Mouse (Mus musculus): Measurements from ENCODE around the gene Tgfbr2.
"Not testable (repeated sequence)": the region's sequence is repeated elsewhere in the genome, so short reads cannot be mapped to it uniquely, and the experiment has no call there.

Gene Tgfbr2

DNA sequence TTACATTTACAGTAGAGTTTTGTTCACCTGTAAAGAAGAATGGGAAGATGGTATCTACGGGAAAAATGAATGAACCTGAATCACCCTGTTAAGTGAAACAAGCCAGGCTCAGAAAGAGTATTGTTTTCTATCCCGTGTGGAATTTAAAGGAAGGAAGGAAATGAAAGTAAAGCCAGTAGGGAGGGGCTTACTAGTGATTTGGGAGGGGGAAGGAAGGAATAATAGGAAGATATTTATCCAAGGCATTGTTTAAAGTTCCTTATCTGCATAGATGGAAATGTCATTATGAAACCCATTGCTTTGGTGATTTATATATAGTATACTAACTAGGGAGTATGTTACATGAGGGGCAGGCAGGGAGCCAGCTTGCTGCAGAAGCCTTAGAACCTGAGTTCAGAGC, 66.4 kb downstream of the Tgfbr2 start:
- DNase-seq = no peak

DNA sequence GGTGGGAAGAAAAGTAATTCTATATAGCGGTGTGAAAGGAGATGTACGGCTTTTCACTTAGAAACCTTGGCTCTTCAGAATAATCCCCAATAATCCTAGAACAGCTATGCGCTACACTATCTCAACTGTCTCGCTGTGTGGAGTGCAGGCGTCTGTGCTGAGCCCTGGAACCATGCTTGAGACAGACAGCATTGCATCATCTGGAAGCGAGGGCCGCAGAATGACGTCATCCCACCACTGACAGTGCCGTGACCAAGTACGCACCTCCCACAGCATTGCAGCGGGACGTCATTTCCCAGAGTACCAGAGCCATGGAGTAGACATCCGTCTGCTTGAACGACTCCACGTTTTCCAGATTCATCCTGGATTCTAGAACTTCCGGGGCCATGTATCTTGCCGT, 70.4 kb downstream of the Tgfbr2 start:
- DNase-seq = no peak

GRCm38 (mm10) chr9:116101842-116102241, 73.3 kb downstream of the Tgfbr2 start:
- DNase-seq = no peak

- DNase-seq = no peak
These were observed 75.1 kb downstream of the Tgfbr2 start for GRCm38 (mm10) chr9:116100015-116100414.

DNA sequence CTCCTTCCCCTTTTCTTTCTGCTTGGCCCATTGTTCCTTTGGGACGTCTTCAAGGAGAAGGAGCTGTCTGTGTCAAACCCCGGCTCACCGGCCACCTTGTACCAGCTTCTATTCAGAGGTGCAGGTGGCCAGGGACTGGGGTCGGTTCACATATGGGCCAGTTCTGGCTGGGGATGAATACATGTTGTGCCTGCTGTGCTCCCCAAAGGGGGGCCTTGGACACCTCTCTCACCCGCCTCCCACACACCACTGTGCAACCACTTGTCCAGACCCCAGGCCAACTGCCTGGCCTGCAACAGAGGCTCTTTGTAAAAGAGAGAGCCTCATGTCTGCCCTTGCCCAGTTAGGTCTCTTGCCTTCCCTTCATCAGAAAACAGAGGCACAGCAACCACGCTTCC, 75.6 kb downstream of the Tgfbr2 start:
- DNase-seq = no peak

DNA sequence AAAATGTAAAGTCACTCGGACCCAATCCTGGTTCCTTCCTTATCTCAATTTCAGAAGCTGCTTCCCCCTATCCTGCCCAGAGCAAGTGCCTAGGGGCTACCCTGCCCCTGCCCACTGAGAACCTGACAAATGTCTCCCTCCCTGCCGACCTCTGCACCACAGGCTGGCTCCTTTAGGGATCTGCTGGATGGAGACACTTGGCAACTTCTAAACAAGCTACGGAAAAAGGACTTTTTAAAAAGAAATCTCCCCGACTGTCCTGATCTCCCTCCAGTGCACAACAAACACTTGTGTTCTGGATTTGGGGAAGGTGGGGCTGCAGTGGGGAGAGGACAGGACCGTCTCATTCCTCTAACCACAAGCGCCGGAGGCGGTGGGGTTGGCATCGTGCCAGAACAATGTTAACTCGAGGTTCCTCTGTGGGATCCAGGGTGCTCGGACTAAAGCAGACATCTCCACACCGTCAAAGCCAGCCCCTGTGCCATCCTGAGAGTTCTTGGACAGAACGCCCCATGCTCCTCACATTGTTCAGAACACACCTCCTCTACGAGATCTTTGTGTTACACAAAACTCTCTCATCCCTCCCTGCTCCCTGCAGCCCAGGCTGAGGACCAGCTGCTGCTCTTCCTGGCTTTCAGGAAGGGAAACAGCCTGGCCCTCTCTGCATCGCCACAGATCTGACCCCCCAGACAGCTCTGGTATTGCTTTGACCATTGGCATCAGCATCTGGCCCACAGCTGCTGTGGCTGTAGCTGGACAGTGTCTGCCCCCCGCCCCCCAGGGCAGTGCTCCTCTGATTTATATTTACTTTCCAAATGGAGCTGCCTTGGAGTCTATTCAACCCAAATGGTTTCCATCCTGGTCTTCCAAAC, 76.2 kb downstream of the Tgfbr2 start:
- DNase-seq = no peak

GRCm38 (mm10) chr9:116091921-116092320, 83.2 kb downstream of the Tgfbr2 start:
- DNase-seq = no peak

DNA sequence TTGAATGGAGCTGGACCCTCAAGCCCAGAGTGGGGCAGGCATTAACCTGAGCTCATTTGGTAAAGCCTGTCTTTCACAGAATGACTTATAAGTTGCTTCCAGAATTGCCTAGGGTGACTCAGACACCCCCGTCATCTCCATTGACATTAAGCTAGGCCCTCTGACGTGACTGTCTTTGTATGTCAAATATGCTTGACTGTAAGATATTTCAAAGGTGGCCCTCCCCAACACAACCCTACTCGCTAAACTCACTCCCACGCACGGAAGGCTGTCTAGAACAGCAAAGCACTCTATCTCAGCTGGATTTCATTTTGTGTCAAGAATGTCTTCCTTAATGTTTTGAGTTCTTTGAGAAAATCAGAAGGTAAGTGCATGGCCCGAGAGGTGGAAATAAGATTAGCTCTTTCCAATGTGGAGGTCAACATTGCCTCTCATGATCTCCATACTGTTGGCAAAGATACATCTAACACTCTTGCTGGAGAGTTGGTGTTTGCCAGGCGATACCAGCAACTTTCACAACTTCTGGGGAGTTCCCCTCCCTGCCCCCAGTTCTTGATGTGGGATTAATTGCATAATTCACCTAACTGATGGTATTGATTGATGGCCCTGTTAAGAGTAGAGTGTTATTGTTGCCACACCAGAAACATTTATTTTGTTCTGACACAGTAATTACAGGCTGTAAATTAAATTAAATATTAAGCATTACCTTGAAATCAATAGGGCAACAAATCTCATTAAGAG, 83.9 kb downstream of the Tgfbr2 start:
- no peak for DNase-seq

- no peak for DNase-seq
These were observed 84.9 kb downstream of the Tgfbr2 start for GRCm38 (mm10) chr9:116090296-116090695.

- no peak for DNase-seq
These were observed 86.2 kb downstream of the Tgfbr2 start for GRCm38 (mm10) chr9:116088912-116089311.

- peak; percentile 8 for DNase-seq
These were observed 87.3 kb downstream of the Tgfbr2 start for GRCm38 (mm10) chr9:116087880-116088279.

DNA sequence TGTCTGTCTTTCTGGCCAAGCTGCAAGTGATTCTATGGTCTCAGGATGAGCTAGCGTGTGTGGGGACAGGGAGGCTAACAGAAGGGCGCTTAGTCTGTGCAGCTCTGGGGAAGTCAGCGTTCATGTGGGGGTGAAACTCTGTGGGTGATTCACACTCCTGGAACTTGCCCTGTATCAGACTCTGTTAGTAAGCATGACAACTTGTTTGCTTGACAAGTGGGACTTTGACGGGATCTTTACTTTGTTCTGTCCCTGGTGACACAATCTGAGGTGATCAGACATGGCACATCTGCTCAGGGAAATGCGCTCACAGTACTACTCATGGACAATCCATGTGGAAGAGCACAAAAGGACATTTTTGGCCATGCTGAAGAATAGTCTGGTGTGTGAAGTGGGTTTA, 87.9 kb downstream of the Tgfbr2 start:
- no peak for DNase-seq

GRCm38 (mm10) chr9:116085999-116086398, 89.2 kb downstream of the Tgfbr2 start:
- DNase-seq = no peak

DNA sequence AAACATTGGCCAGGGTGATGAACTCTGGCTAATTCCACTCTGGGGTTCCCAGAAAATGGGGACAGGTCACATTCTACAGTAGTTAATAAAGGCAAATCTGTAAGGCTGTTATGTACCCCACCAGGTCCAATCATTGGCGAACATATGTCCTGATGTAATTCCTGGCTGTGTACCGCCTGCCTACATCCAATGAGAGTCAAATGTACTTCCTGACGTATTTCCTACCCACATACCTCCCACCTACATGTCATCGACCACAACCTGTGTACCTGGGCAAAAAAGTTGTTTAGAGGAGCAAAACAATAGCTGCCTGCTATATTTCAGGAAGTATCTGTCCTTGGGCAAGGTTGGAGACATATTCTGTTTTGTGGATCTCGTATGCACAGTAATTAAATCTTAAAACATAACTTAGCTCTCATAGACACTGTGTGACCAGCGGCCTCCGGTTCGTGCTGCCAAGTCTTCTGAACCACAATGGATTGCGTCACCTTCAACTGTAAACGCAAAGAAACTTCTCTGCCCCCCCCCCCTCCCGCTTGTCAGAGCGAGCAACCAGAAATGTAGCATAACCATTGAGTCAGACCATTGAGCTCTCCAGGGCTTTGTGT, 90.7 kb downstream of the Tgfbr2 start:
- no peak for DNase-seq

DNA sequence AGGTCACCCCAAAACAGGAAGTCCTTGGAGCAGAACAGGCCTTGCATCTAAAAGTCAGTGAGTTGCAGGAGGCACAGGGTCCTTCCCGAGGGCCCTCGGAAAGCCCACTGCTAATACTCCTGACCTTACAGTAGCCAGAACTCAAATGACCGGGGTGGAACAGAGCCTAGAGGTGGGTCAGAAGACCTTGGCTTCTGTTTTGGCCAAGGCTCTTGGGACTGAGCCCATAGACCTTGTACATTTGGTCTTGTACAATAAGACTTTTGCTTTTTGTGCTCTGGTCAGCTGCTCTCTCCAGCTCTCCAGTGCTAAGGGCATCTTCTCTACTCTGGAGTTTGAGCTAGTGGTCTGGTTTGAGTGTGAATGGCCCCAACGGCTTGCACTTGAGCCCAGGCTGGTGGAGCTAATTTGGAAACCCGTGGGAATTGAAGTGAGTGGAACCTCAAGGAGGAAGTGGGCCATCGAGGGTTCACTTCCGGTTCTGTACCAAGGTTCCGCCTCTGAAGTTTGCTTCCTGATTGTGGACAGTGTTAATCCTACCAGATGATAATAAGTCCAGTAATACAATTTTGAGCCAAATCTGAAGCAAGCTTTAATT, 91.3 kb downstream of the Tgfbr2 start:
- no peak for DNase-seq

GRCm38 (mm10) chr9:116083300-116083699, 91.9 kb downstream of the Tgfbr2 start:
- DNase-seq = no peak

DNA sequence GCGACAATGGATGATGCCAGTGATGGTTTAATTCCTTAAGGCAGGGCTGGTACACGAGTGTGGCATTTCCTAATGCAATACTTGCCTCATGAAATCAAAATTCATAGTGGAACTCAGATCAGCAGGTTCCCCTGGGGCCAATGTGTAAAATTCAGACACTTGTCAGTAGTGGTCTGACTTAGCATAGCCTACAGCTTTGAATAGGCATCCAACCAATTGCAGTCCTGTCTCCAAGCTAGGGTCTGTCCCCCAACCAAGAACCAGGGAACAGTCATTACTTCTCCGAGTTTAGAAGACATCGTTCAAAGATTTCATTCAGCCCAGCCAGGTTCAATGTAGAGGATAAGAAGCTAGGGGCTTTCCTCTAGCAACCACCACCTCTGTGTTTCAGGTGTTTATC, 93.4 kb downstream of the Tgfbr2 start:
- no peak for DNase-seq

- no peak for DNase-seq
These were observed 97.7 kb downstream of the Tgfbr2 start for GRCm38 (mm10) chr9:116077419-116077818.

DNA sequence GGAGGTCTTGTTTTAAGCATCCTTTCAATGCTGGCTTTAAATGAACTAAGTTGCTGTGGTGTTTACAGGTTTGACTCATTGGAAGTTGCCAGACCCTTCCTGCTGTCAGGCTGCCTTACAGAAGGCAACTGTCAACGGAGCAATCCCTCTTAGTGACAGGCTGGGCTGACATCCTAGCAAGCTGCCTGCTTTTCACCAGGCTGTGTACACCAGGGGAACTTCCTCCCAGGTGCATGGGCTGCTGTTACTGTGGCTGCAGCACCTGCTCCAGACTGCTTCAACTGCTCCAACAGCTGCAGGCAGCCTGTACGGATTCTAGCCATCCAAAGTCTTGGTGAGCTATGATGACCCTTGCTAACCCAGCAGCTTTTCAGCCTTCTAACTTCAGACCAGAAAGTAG, 98.2 kb downstream of the Tgfbr2 start:
- DNase-seq = no peak

GRCm38 (mm10) chr9:116076163-116076562, 99.0 kb downstream of the Tgfbr2 start:
- no peak for DNase-seq

GRCm38 (mm10) chr9:116071561-116071960, 103.6 kb downstream of the Tgfbr2 start:
- DNase-seq = not testable (repeated sequence)

GRCm38 (mm10) chr9:116064774-116065173, 110.4 kb downstream of the Tgfbr2 start:
- DNase-seq = no peak

- DNase-seq = peak; percentile 1
These were observed 114.5 kb downstream of the Tgfbr2 start for GRCm38 (mm10) chr9:116060691-116061090.
